Mouse (Mus musculus) forebrain, embryonic 16.5 days (tissue): ENCODE measurements around the gene Olfr1241. TPM values are rescaled to one million over a fixed set of nuclear protein-coding genes. Genes with fewer than 3 reads are reported as not detected.

Experiments
- ATAC-seq: fragments of 200-750 bp; cut with Nextera tagmentation; 2 replicates; pipeline ENCODE4 v1.8.0; 2017; ENCODE audit warnings: mild to moderate bottlenecking, moderate library complexity
- H3K27ac ChIP-seq: fragments of 300-500 bp; sonication (generic); 2 replicates; pipeline ENCODE4 v1.5.1; 2014; ENCODE audit warnings: low read length, control low read depth
- H3K27me3 ChIP-seq: fragments of 300-500 bp; sonication (generic); replicated peaks from 2 replicates; pipeline ENCODE4 v1.6.1; 2014; ENCODE audit warnings: low read length; ENCODE audit not compliant: control insufficient read depth, insufficient read depth
- H3K36me3 ChIP-seq: fragments of 300-500 bp; sonication (generic); 2 replicates; pipeline ENCODE4 v1.6.1; 2014; ENCODE audit not compliant: control insufficient read depth, insufficient read depth
- H3K4me1 ChIP-seq: fragments of 300-500 bp; sonication (generic); replicated peaks from 2 replicates; pipeline ENCODE4 v1.6.1; 2014; ENCODE audit warnings: low read length; ENCODE audit not compliant: control insufficient read depth, insufficient read depth
- H3K4me2 ChIP-seq: fragments of 300-500 bp; sonication (generic); 2 replicates; pipeline ENCODE4 v1.6.1; 2014; ENCODE audit warnings: mild to moderate bottlenecking, low read length, control low read depth
- H3K4me3 ChIP-seq: fragments of 300-500 bp; sonication (generic); replicated peaks from 2 replicates; pipeline ENCODE4 v1.5.1; 2014; ENCODE audit warnings: mild to moderate bottlenecking, low read length, control low read depth
- H3K9ac ChIP-seq: fragments of 300-500 bp; sonication (generic); replicated peaks from 2 replicates; pipeline ENCODE4 v1.6.1; 2014; ENCODE audit warnings: low read depth, low read length, control low read depth
- H3K9me3 ChIP-seq: fragments of 300-500 bp; sonication (generic); 2 replicates; pipeline ENCODE4 v1.6.1; 2016; ENCODE audit warnings: low read length; ENCODE audit not compliant: control insufficient read depth
- WGBS: fragments of 180-500 bp; shearing (Covaris S2); extraction: QIAGEN DNeasy Blood & Tissue Kit; methylation state at CpG from one replicate; pipeline ENCODE4 v1.1.7; 2014; 5-methylcytosine and 5-hydroxymethylcytosine counted together
- polyA plus RNA-seq: library from polyadenylated mRNA; unstranded; fragments of >200 nt; fragmentation: Nextera tagmentation; extraction: Ambion mirVana; gene quantifications from 2 replicates; pipeline ENCODE4 v1.2.1, GENCODE M21; 2015

The Olfr1241 gene
- polyA plus RNA-seq, result not detected in 2 replicates

DNA sequence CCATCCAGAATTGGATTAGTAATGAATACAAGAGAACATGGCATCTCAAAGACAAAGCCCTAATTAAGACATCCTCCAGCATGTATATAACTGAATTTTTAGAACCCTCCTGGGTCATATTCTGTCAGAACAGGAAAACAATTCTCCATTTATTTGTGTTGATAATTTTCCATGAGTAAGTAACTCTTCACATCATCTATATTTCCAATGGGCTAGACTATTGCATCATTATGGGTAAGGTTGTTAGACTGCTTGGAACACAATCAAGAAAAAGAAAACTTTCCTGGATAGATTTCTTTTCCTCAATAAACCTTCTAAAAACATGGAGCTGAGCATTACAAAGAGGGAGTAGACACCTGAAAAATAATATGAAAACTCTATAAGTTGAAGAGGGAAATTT, at the start of gene Olfr1241:
TSS of gene Olfr1241 (minus strand) at position 101 of the 400 bp plus-strand sequence.
- Histone ChIP-seq H3K9me3 (no peaks in the 10 kb centered on the region), H3K4me1 (no peaks in the 10 kb centered on the region), H3K4me2 (no peak within 1 kb of the TSS), H3K27me3 (no peaks in the 10 kb centered on the region), H3K36me3 (no peaks in the 10 kb centered on the region), H3K27ac (no peak within 1 kb of the TSS), H3K4me3 (no peak within 1 kb of the TSS), H3K9ac (no peak within 1 kb of the TSS)
- ATAC-seq, result no peak

DNA sequence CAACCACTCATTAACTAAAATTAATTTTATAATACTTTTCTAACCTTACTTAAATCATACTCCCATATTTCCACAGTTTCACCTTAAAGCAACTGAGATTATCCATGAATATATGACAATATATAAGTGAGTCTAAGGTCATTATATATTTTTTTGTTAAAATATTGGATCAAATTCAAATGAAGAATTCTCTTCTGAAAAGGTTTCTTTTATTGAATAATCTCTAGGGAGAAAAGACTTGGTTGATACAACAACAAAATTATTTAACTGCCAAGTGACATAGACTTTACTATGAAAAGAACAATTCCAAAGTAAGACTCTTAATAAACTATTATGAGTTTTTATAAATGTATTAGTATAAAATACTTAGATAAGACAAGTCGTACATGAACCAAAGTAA, 44.5 kb upstream of the Olfr1241 start, which contains the start of gene Olfr1243:
TSS of gene Olfr1243 (minus strand) at position 101 of the 400 bp plus-strand sequence.
- no peaks in the 10 kb centered on the region for H3K36me3 ChIP-seq
- ATAC-seq, result no peak
- H3K4me1 ChIP-seq, result no peaks in the 10 kb centered on the region
- no peak within 1 kb of the TSS for H3K4me3 ChIP-seq
- H3K27me3 ChIP-seq, result no peaks in the 10 kb centered on the region
- no peak within 1 kb of the TSS for H3K9ac ChIP-seq
- H3K9me3 ChIP-seq, result no peaks in the 10 kb centered on the region
- H3K27ac ChIP-seq, result no peak within 1 kb of the TSS
- H3K4me2 ChIP-seq, result no peak within 1 kb of the TSS
- 83% methylated on average over 1 of the region's 1 CpGs for WGBS

DNA sequence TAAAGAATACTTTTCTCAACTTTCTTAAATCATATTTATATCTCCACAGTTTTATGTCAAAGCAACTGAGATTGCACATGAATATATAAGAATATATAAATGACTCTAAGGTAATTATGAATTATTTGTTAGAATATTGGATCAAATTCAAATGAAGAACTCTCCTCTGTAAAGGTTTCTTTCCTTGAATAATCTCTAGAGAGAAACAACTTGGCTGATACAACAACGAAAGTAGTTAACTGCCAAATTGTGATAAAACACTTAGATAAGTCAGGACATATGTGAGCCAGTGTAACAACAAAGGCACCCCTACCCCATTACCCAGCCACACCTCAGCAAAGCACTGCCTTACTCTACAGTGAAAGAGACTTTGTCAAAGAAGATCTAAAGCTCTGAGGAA, 11.3 kb upstream of the Olfr1241 start, which contains the start of gene Olfr1242:
TSS of gene Olfr1242 (minus strand) at position 101 of the 400 bp plus-strand sequence.
- H3K4me1 ChIP-seq, result no peaks in the 10 kb centered on the region
- H3K27ac ChIP-seq, result no peak within 1 kb of the TSS
- no peaks in the 10 kb centered on the region for H3K9me3 ChIP-seq
- H3K9ac ChIP-seq, result no peak within 1 kb of the TSS
- 84% methylated on average over 1 of the region's 1 CpGs for WGBS
- H3K36me3 ChIP-seq, result no peaks in the 10 kb centered on the region
- no peak within 1 kb of the TSS for H3K4me2 ChIP-seq
- ATAC-seq, result no peak
- no peak within 1 kb of the TSS for H3K4me3 ChIP-seq
- H3K27me3 ChIP-seq, result no peaks in the 10 kb centered on the region

DNA sequence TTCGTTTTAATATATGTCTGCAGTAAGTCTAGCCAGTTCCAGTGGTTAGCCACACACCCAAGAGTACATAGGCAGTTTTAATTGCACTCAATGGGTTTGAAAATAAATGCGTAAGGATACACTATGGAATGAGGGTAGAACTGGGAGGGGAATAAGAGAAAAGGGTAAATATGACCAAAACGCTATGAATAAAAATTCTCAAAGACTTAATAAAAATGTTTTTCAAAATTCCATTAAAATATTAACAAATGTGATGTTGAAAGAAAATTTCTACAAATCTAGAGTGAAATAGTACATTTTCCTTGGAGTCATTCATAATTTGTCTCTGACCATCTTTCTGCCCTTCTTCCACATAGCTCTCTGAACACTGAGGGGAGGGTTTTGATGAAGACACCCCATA, 44.0 kb downstream of the Olfr1241 start, which contains the start of gene Olfr1240:
TSS of gene Olfr1240 (minus strand) at position 101 of the 400 bp plus-strand sequence.
- Histone ChIP-seq H3K9ac (no peak within 1 kb of the TSS), H3K27ac (no peak within 1 kb of the TSS), H3K9me3 (no peaks in the 10 kb centered on the region), H3K36me3 (no peaks in the 10 kb centered on the region), H3K4me2 (no peak within 1 kb of the TSS), H3K4me1 (no peaks in the 10 kb centered on the region), H3K27me3 (no peaks in the 10 kb centered on the region), H3K4me3 (no peak within 1 kb of the TSS)
- WGBS, result 89% methylated on average over 3 of the region's 3 CpGs
- ATAC-seq, result no peak

Other genes starting within 250 kb of the Olfr1241 start
- gene Olfr1228, start 233.1 kb downstream of the Olfr1241 start, polyA plus RNA-seq, result not detected in 2 replicates
- gene Olfr1229, start 199.1 kb downstream of the Olfr1241 start, polyA plus RNA-seq, result not detected in 2 replicates
- not detected in 2 replicates for gene Olfr1230, start 189.9 kb downstream of the Olfr1241 start, polyA plus RNA-seq
- gene Olfr1231, start 180.1 kb downstream of the Olfr1241 start, polyA plus RNA-seq, result not detected in 2 replicates
- not detected in 2 replicates for gene Olfr1232, start 157.5 kb downstream of the Olfr1241 start, polyA plus RNA-seq
- not detected in 2 replicates for gene Olfr1233, start 144.7 kb downstream of the Olfr1241 start, polyA plus RNA-seq
- gene Olfr1234, start 122.3 kb downstream of the Olfr1241 start, polyA plus RNA-seq, result not detected in 2 replicates
- not detected in 2 replicates for gene Olfr1238, start 77.5 kb downstream of the Olfr1241 start, polyA plus RNA-seq
- not detected in 2 replicates for gene Olfr1239, start 66.7 kb downstream of the Olfr1241 start, polyA plus RNA-seq
- gene Olfr1240, start 44.1 kb downstream of the Olfr1241 start, polyA plus RNA-seq, result not detected in 2 replicates
- gene Olfr1242, start 11.2 kb upstream of the Olfr1241 start, polyA plus RNA-seq, result not detected in 2 replicates
- not detected in 2 replicates for gene Olfr1243, start 44.4 kb upstream of the Olfr1241 start, polyA plus RNA-seq
- gene Olfr1245, start 91.3 kb upstream of the Olfr1241 start, polyA plus RNA-seq, result not detected in 2 replicates
- not detected in 2 replicates for gene Olfr1246, start 106.0 kb upstream of the Olfr1241 start, polyA plus RNA-seq
- gene Olfr1247, start 127.0 kb upstream of the Olfr1241 start, polyA plus RNA-seq, result not detected in 2 replicates
- not detected in 2 replicates for gene Olfr1248, start 131.1 kb upstream of the Olfr1241 start, polyA plus RNA-seq
- not detected in 2 replicates for gene Olfr1249, start 147.9 kb upstream of the Olfr1241 start, polyA plus RNA-seq
- not detected in 2 replicates for gene Olfr1250, start 174.3 kb upstream of the Olfr1241 start, polyA plus RNA-seq
- gene Olfr1251, start 184.8 kb upstream of the Olfr1241 start, polyA plus RNA-seq, result not detected in 2 replicates
- not detected in 2 replicates for gene Olfr1252, start 237.9 kb upstream of the Olfr1241 start, polyA plus RNA-seq